In genomic region chr9:120080546-120081108, GRCm38 (mm10) we compare ENCODE assay signal across 12 mouse cellular contexts. TPM values are rescaled to one million over a fixed set of nuclear protein-coding genes. Genes with fewer than 3 reads are reported as not detected.
A peak's percentile ranks its signal among the peaks of the same experiment; 100 is the strongest.
DNase-seq lines count a peak whose midpoint lies in the region; ATAC-seq and TF ChIP-seq lines count a peak whose summit lies in the region.
"Had no signal": no experiment of that assay in that cellular context is flagged by ENCODE, and none has a peak within 500 bp of the region (broad histone marks: within the 10 kb centered on the region; RNA-seq: fewer than 3 reads in every experiment).

No protein-coding gene starts in this region.

- TF ChIP-seq POLR2A in lung, adult 2 months (IDR thresholded peaks at IDR 0.05; ENCODE audit: borderline replicate concordance, extremely low read depth, low read depth, low read length): no peak

- TF ChIP-seq CTCF in lung, adult 2 months (IDR thresholded peaks at IDR 0.05; ENCODE audit: insufficient read depth, low read length): no peak

- H3K4me1 ChIP-seq in heart, embryonic 10.5 days: no peaks in the 10 kb centered on the region
- H3K4me1 ChIP-seq in lung, adult 2 months (ENCODE audit: control insufficient read depth, insufficient read depth, low read length): no peaks in the 10 kb centered on the region; the same call in 1 of the 2 replicates
- H3K4me1 ChIP-seq: hindbrain, embryonic 12.5 days; lung, embryonic 15.5 days had no signal

- H3K27me3 ChIP-seq in heart, embryonic 10.5 days (ENCODE audit: insufficient read depth, poor library complexity, severe bottlenecking): peaks cover 4% of the 10 kb centered on the region; the same call in 1 of the 2 replicates
- H3K27me3 ChIP-seq: lung, embryonic 15.5 days had no signal

- ATAC-seq in erythroid progenitor cell, adult 5-6 weeks (replicated peaks; ENCODE audit: low FRiP score, poor library complexity, severe bottlenecking): no peak
- ATAC-seq: Patski had no signal

- DNase-seq in heart, adult 18-20 months: peak; percentile 28 to 33
- DNase-seq in heart, embryonic 10.5 days (ENCODE audit: low spot score): no peak
- peak; percentile 9 for DNase-seq in lung, postnatal 14 days
- no peak for DNase-seq in lung, adult 2 months
- DNase-seq in brain, adult 2 months (ENCODE audit: low read depth, low spot score): peak; percentile 55
- DNase-seq in right cerebral cortex, postnatal 4 days: peak; percentile 15
- no peak for DNase-seq in kidney, adult 18-20 months

- H3K4me3 ChIP-seq in heart, embryonic 10.5 days: no peak overlapping the region
- no peak overlapping the region for H3K4me3 ChIP-seq in lung, adult 2 months (replicated peaks; ENCODE audit: extremely low read depth, low read depth, low read length)
- H3K4me3 ChIP-seq: hindbrain, embryonic 12.5 days; lung, embryonic 15.5 days had no signal

- no peaks in the 10 kb centered on the region for H3K36me3 ChIP-seq in heart, embryonic 10.5 days
- H3K36me3 ChIP-seq: hindbrain, embryonic 12.5 days; lung, embryonic 15.5 days had no signal

- H3K9me3 ChIP-seq in heart, embryonic 10.5 days: no peaks in the 10 kb centered on the region
- H3K9me3 ChIP-seq: hindbrain, embryonic 12.5 days; lung, embryonic 15.5 days had no signal

- WGBS in heart, embryonic 10.5 days: 79% methylated on average over 8 of the region's 8 CpGs
- WGBS in lung, adult 2 months: 67% methylated on average over 8 of the region's 8 CpGs

- H3K27ac ChIP-seq in heart, embryonic 10.5 days: no peak overlapping the region
- H3K27ac ChIP-seq: hindbrain, embryonic 12.5 days; lung, embryonic 15.5 days had no signal

RNA-seq across cellular contexts. Expression of gene Cx3cr1, which starts 10.9 kb away (rescaled TPM):
- total RNA-seq in heart, adult 18-20 months (2021): under 1 TPM; 0.80 to 0.92 TPM
- 1.1 and 4.1 TPM in 2 replicates for polyA plus RNA-seq in heart, embryonic 10.5 days (2016; fragmentation: Nextera tagmentation; extraction: Ambion mirVana)
- 8.4 and 10.9 TPM in 2 replicates for polyA plus RNA-seq in lung, adult 2 months (2012; rRNA removed)
- 4.2 and 6.1 TPM in 2 replicates for total RNA-seq in erythroid progenitor cell, adult 5-6 weeks (2015; ENCODE audit: low replicate concordance)
- total RNA-seq in erythroid progenitor cell, adult 5-6 weeks (2017; ENCODE audit: low replicate concordance): 2.5 and 3.7 TPM in 2 replicates
- polyA plus RNA-seq: Patski had no signal

RNA-seq across cellular contexts. Expression of gene Ccr8, which starts 11.3 kb away (rescaled TPM):
- not detected for total RNA-seq in heart, adult 18-20 months (2021)
- not detected in 2 replicates for polyA plus RNA-seq in heart, embryonic 10.5 days (2016; fragmentation: Nextera tagmentation; extraction: Ambion mirVana)
- polyA plus RNA-seq in lung, adult 2 months (2012; rRNA removed): 1.3 and 1.5 TPM in 2 replicates
- total RNA-seq in erythroid progenitor cell, adult 5-6 weeks (2015; ENCODE audit: low replicate concordance): not detected in 2 replicates
- not detected in 2 replicates for total RNA-seq in erythroid progenitor cell, adult 5-6 weeks (2017; ENCODE audit: low replicate concordance)
- total RNA-seq: layer of hippocampus, adult 8-10 months had no signal
- polyA plus RNA-seq: hindbrain, embryonic 12.5 days; Patski had no signal

RNA-seq across cellular contexts. Expression of gene Slc25a38, which starts 29.5 kb away (rescaled TPM):
- 10 to 100 TPM; 21.6 to 23.5 TPM for total RNA-seq in heart, adult 18-20 months (2021)
- polyA plus RNA-seq in heart, embryonic 10.5 days (2016; fragmentation: Nextera tagmentation; extraction: Ambion mirVana): 39.8 and 42.1 TPM in 2 replicates
- polyA plus RNA-seq in lung, adult 2 months (2012; rRNA removed): 34.2 and 41.9 TPM in 2 replicates
- total RNA-seq in erythroid progenitor cell, adult 5-6 weeks (2015; ENCODE audit: low replicate concordance): 271 and 362 TPM in 2 replicates
- 322 and 446 TPM in 2 replicates for total RNA-seq in erythroid progenitor cell, adult 5-6 weeks (2017; ENCODE audit: low replicate concordance)

RNA-seq across cellular contexts. Expression of gene Rpsa, which starts 46.9 kb away (rescaled TPM):
- total RNA-seq in heart, adult 18-20 months (2021): 100 to 1,000 TPM; 538 to 567 TPM
- polyA plus RNA-seq in heart, embryonic 10.5 days (2016; fragmentation: Nextera tagmentation; extraction: Ambion mirVana): 1,047 and 1,189 TPM in 2 replicates
- polyA plus RNA-seq in lung, adult 2 months (2012; rRNA removed): 1,383 and 1,388 TPM in 2 replicates
- total RNA-seq in erythroid progenitor cell, adult 5-6 weeks (2015; ENCODE audit: low replicate concordance): 703 and 915 TPM in 2 replicates
- total RNA-seq in erythroid progenitor cell, adult 5-6 weeks (2017; ENCODE audit: low replicate concordance): 860 and 1,041 TPM in 2 replicates

RNA-seq across cellular contexts. Expression of gene Xirp1, which starts 57.2 kb away (rescaled TPM):
- 100 to 1,000 TPM; 145 to 150 TPM for total RNA-seq in heart, adult 18-20 months (2021)
- 41.1 and 90.1 TPM in 2 replicates for polyA plus RNA-seq in heart, embryonic 10.5 days (2016; fragmentation: Nextera tagmentation; extraction: Ambion mirVana)
- 0.62 and 2.7 TPM in 2 replicates for polyA plus RNA-seq in lung, adult 2 months (2012; rRNA removed)
- not detected in 2 replicates for total RNA-seq in erythroid progenitor cell, adult 5-6 weeks (2015; ENCODE audit: low replicate concordance)
- not detected in 2 replicates for total RNA-seq in erythroid progenitor cell, adult 5-6 weeks (2017; ENCODE audit: low replicate concordance)

Comparison
In these comparisons a context has a peak if more than half of its experiments do, and no peak if none do; other contexts are left out.
1. DNase-seq: peak in heart, adult 18-20 months (2 of 2), lung, postnatal 14 days (single experiment), brain, adult 2 months (single experiment) and right cerebral cortex, postnatal 4 days (single experiment); none in heart, embryonic 10.5 days (single experiment), lung, adult 2 months (single experiment) and kidney, adult 18-20 months (single experiment).
2. RNA of gene Slc25a38, which starts 29.5 kb away (total RNA-seq): 271 to 446 TPM in erythroid progenitor cell, adult 5-6 weeks; 21.6 to 23.5 TPM in heart, adult 18-20 months; every median in the first group is over 10 times any median in the second.